Mouse (Mus musculus): Measurements from ENCODE around the gene Cntrob. TPM values are rescaled to one million over a fixed set of nuclear protein-coding genes. Genes with fewer than 3 reads are reported as not detected.

Cntrob gene
- polyA plus RNA-seq, 1 experiment from 2014 or later: 39.9 TPM

- DNase-seq (ENCODE audit: low spot score): no peak
- H3K27me3 ChIP-seq (ENCODE audit: low read depth, poor library complexity, severe bottlenecking): peaks cover 56% of the 10 kb centered on the region
- no peaks in the 10 kb centered on the region for H3K36me3 ChIP-seq
- peaks cover 30% of the 10 kb centered on the region for H3K4me1 ChIP-seq
- 34% methylated on average over 8 of the region's 8 CpGs for WGBS
- H3K9me3 ChIP-seq (replicated peaks): no peaks in the 10 kb centered on the region
- H3K4me3 ChIP-seq: peak overlapping the region; percentile 60
- peak overlapping the region; percentile 83 for H3K27ac ChIP-seq (replicated peaks)
Measured at GRCm38 (mm10) chr11:69332713-69333253, 9.2 kb upstream of the Cntrob start.

DNA sequence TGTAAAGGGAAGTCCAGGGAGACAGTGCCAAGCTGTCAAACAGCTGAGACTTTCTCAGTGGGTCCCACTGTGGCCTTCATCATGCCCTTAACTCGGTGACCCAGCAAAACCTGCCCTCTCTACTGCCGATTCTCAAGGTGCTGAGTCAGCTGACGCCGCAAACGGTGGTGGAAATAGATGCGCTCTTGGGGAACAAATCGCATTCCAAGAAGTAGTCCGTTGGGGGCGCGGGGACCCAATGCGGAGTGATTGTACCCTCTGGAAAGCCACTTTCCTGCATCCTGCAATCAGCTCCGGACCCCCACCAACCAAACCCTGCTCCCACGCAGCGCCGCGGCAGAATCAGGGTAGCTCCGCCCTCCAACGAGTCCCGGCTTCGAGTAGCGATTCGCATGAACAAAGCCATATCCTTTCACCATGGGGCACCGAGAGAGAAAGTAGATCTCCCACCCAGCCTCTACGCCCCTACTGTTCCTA is 8.4 kb upstream of the Cntrob start:
- Histone ChIP-seq H3K4me3 (peak overlapping the region; percentile 60), H3K36me3 (no peaks in the 10 kb centered on the region), H3K27ac (replicated peaks) (peak overlapping the region; percentile 83), H3K27me3 (ENCODE audit: low read depth, poor library complexity, severe bottlenecking) (peaks cover 60% of the 10 kb centered on the region), H3K9me3 (replicated peaks) (no peaks in the 10 kb centered on the region), H3K4me1 (peaks cover 38% of the 10 kb centered on the region)
- 2% methylated on average over 24 of the region's 24 CpGs for WGBS
- DNase-seq (ENCODE audit: low spot score): peak; percentile 79

- H3K4me1 ChIP-seq: peaks cover 46% of the 10 kb centered on the region
- H3K36me3 ChIP-seq: no peaks in the 10 kb centered on the region
- WGBS: 86% methylated on average over 6 of the region's 6 CpGs
- H3K9me3 ChIP-seq (replicated peaks): no peaks in the 10 kb centered on the region
- no peak for DNase-seq (ENCODE audit: low spot score)
- peaks cover 68% of the 10 kb centered on the region for H3K27me3 ChIP-seq (ENCODE audit: low read depth, poor library complexity, severe bottlenecking)
- peak overlapping the region; percentile 60 for H3K4me3 ChIP-seq
- H3K27ac ChIP-seq (replicated peaks): no peak overlapping the region
Measured at GRCm38 (mm10) chr11:69331152-69331551, 7.6 kb upstream of the Cntrob start.

- Histone ChIP-seq H3K4me3 (no peak overlapping the region), H3K27me3 (ENCODE audit: low read depth, poor library complexity, severe bottlenecking) (peaks cover 65% of the 10 kb centered on the region), H3K9me3 (replicated peaks) (no peaks in the 10 kb centered on the region), H3K4me1 (peaks cover 65% of the 10 kb centered on the region), H3K27ac (replicated peaks) (no peak overlapping the region), H3K36me3 (no peaks in the 10 kb centered on the region)
- WGBS: 95% methylated on average over 6 of the region's 6 CpGs
- no peak for DNase-seq (ENCODE audit: low spot score)
Measured at GRCm38 (mm10) chr11:69328517-69328916, 4.9 kb upstream of the Cntrob start.

DNA sequence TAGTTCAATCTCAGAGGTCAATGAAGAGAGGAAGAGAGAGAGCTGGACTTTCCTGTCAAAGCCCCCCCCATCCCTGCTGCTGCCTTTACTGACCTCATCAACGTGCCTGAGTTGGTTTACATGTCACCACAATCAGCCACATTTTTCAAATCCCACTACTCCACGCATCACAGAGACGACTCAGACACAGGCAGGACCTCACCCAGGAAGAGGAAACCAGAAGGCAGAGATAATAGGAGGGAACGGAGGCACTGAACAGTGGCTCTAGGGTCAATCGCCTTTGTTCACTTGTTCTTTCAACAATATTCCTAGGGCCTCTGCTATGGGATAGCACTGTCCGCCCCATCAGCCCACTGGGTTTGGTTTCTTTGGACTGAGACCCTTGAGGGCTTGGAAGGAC is 4.1 kb upstream of the Cntrob start:
- no peak overlapping the region for H3K27ac ChIP-seq (replicated peaks)
- 47% methylated on average over 6 of the region's 6 CpGs for WGBS
- no peak for DNase-seq (ENCODE audit: low spot score)
- H3K36me3 ChIP-seq: no peaks in the 10 kb centered on the region
- peaks cover 67% of the 10 kb centered on the region for H3K4me1 ChIP-seq
- no peaks in the 10 kb centered on the region for H3K9me3 ChIP-seq (replicated peaks)
- H3K4me3 ChIP-seq: no peak overlapping the region
- H3K27me3 ChIP-seq (ENCODE audit: low read depth, poor library complexity, severe bottlenecking): peaks cover 59% of the 10 kb centered on the region

GRCm38 (mm10) chr11:69327157-69327442 is 3.5 kb upstream of the Cntrob start:
- DNase-seq (ENCODE audit: low spot score): no peak
- H3K4me3 ChIP-seq: peak overlapping the region; percentile 67
- H3K27ac ChIP-seq (replicated peaks): no peak overlapping the region
- peaks cover 56% of the 10 kb centered on the region for H3K27me3 ChIP-seq (ENCODE audit: low read depth, poor library complexity, severe bottlenecking)
- no peaks in the 10 kb centered on the region for H3K36me3 ChIP-seq
- H3K9me3 ChIP-seq (replicated peaks): no peaks in the 10 kb centered on the region
- 9% methylated on average over 9 of the region's 9 CpGs for WGBS
- peaks cover 67% of the 10 kb centered on the region for H3K4me1 ChIP-seq

GRCm38 (mm10) chr11:69326408-69327156 is 3.0 kb upstream of the Cntrob start:
- Histone ChIP-seq H3K27ac (replicated peaks) (peak overlapping the region; percentile 79), H3K27me3 (ENCODE audit: low read depth, poor library complexity, severe bottlenecking) (peaks cover 54% of the 10 kb centered on the region), H3K4me1 (peaks cover 67% of the 10 kb centered on the region), H3K4me3 (peak overlapping the region; percentile 67), H3K9me3 (replicated peaks) (no peaks in the 10 kb centered on the region), H3K36me3 (no peaks in the 10 kb centered on the region)
- no peak for DNase-seq (ENCODE audit: low spot score)
- WGBS: 1% methylated on average over 45 of the region's 45 CpGs

DNA sequence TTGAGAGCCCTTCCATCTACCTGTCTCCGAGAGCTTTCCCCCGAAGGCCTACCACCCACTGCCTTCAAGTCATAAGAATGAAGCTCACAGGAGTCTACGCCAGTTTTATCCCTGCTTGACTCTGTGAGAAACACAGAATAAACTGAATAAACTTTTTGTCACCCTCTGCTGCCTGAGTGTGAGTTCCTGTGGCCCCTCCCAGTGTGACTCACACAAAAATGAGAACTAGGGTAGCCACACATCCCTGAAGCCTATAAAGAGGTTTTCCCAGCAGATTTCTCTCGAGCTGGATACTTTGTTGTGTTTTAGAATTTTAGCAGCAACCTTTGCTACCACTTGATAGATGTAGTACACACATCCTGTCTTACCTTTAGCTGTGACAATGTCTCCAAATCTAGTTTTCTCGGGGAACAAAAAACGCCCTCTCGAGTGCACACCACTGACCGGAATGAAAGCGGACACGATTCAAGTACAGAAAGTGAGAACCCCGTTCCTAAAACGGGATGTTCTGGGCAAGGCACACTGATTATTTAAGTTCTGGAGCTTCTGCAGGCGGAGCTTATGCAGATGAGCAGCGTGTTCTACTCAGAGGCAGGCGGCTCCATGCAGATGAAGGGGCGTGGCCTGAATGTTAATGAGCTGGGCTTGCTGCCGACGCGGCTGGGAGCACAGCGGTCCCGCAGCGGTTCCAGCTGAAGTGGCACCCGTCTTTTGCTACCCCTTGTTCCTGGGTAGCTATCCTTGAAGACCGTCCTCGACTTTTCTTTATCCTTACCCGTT is 2.2 kb upstream of the Cntrob start, which contains the start of gene Kcnab3:
TSS of gene Kcnab3 (plus strand) at position 631 of the 780 bp plus-strand sequence.
- WGBS: 12% methylated on average over 26 of the region's 26 CpGs
- no peaks in the 10 kb centered on the region for H3K9me3 ChIP-seq (replicated peaks)
- H3K27ac ChIP-seq (replicated peaks): peak within 1 kb of the TSS; percentile 79

DNA sequence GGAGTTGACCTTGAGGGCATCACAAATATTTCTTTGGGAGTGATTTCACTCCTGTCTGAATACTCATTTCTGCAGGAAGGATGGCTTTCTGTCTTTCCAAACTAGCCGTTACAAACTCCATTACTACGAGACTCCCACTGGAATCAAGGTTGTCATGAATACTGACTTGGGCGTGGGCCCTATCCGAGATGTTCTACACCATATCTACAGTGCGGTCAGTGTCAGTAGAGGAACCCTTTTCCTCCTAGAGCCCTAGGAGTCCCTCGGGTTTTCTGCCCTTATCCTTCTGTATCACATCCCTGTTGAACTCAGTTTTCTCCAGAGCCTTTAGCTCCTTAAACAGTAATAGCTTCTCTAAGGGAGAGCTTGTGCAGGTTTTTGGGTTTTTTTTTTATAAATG is 1.2 kb upstream of the Cntrob start:
- no peak overlapping the region for H3K27ac ChIP-seq (replicated peaks)
- peak overlapping the region; percentile 73 for H3K4me3 ChIP-seq
- WGBS: 83% methylated on average over 6 of the region's 6 CpGs
- peaks cover 14% of the 10 kb centered on the region for H3K36me3 ChIP-seq
- H3K4me1 ChIP-seq: peaks cover 67% of the 10 kb centered on the region
- peaks cover 36% of the 10 kb centered on the region for H3K27me3 ChIP-seq (ENCODE audit: low read depth, poor library complexity, severe bottlenecking)
- no peaks in the 10 kb centered on the region for H3K9me3 ChIP-seq (replicated peaks)
- DNase-seq (ENCODE audit: low spot score): no peak

More for the DNA sequence above, 2.2 kb upstream of the Cntrob start, which contains the start of gene Kcnab3:
- Histone ChIP-seq H3K4me3 (peak within 1 kb of the TSS; percentile 67), H3K27me3 (ENCODE audit: low read depth, poor library complexity, severe bottlenecking) (peaks cover 46% of the 10 kb centered on the region), H3K36me3 (peaks cover 4% of the 10 kb centered on the region; the same call in 1 of the 2 replicates), H3K4me1 (peaks cover 66% of the 10 kb centered on the region)
- DNase-seq (ENCODE audit: low spot score): peak; percentile 82

- Histone ChIP-seq H3K27ac (replicated peaks) (peak overlapping the region; percentile 97), H3K27me3 (ENCODE audit: low read depth, poor library complexity, severe bottlenecking) (peaks cover 17% of the 10 kb centered on the region), H3K9me3 (replicated peaks) (no peaks in the 10 kb centered on the region), H3K36me3 (peaks cover 33% of the 10 kb centered on the region), H3K4me3 (peak overlapping the region; percentile 73), H3K4me1 (peaks cover 67% of the 10 kb centered on the region)
- WGBS: 35% methylated on average over 18 of the region's 18 CpGs
- DNase-seq (ENCODE audit: low spot score): peak; percentile 19
Measured at GRCm38 (mm10) chr11:69322693-69323471, 693 bp downstream of the Cntrob start.

- no peak for DNase-seq (ENCODE audit: low spot score)
- Histone ChIP-seq H3K4me1 (peaks cover 58% of the 10 kb centered on the region), H3K27ac (replicated peaks) (peak overlapping the region; percentile 97), H3K4me3 (peak overlapping the region; percentile 73), H3K27me3 (ENCODE audit: low read depth, poor library complexity, severe bottlenecking) (peaks cover 8% of the 10 kb centered on the region), H3K36me3 (peaks cover 42% of the 10 kb centered on the region), H3K9me3 (replicated peaks) (no peaks in the 10 kb centered on the region)
- WGBS: 82% methylated on average over 6 of the region's 6 CpGs
Measured at GRCm38 (mm10) chr11:69322010-69322409, 1.6 kb downstream of the Cntrob start.

DNA sequence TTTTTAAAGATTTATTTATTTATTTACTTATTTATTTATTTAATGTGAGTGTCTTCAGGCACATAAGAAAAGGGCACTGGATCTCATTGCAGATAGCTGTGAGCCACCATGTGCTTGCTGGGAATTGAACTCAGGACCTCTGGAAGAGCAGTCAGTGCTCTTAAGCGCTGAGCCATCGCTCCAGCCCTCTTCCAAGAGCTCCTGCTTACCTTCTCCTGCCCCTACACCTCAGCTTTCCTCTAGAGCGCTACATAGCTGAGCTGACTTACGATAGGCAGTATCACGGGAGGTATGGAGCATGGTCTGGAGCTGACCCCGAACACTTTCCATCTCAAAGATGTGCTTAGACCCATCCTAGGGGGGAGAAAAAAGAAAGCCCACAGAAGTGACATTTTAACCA is 2.0 kb downstream of the Cntrob start:
- Histone ChIP-seq H3K4me3 (peak overlapping the region; percentile 73; the same call in 1 of the 2 replicates), H3K36me3 (peaks cover 46% of the 10 kb centered on the region), H3K27me3 (ENCODE audit: low read depth, poor library complexity, severe bottlenecking) (peaks cover 4% of the 10 kb centered on the region), H3K27ac (replicated peaks) (peak overlapping the region; percentile 97), H3K9me3 (replicated peaks) (no peaks in the 10 kb centered on the region), H3K4me1 (peaks cover 54% of the 10 kb centered on the region)
- 95% methylated on average over 6 of the region's 6 CpGs for WGBS
- no peak for DNase-seq (ENCODE audit: low spot score)

All from midbrain, embryonic 10.5 days (tissue).